Mouse (Mus musculus) lung, postnatal 0 days (tissue): ENCODE measurements around the gene Myo15b. TPM values are rescaled to one million over a fixed set of nuclear protein-coding genes. Genes with fewer than 3 reads are reported as not detected.

ENCODE experiments used
- ATAC-seq: fragments of 200-750 bp; cut with Nextera tagmentation; 2 replicates; pipeline ENCODE4 v1.8.0; 2017; ENCODE audit warnings: moderate library complexity
- DNase-seq: peaks from one replicate; pipeline ENCODE4 v3.0.0-alpha.2; 2016; ENCODE audit warnings: low spot score
- H3K27ac ChIP-seq: fragments of 300-500 bp; sonication (generic); 2 replicates; pipeline ENCODE4 v1.5.1; 2014; ENCODE audit warnings: antibody characterized with exemption, mild to moderate bottlenecking, low read length, mixed read lengths
- H3K27me3 ChIP-seq: fragments of 300-500 bp; sonication (generic); replicated peaks from 2 replicates; pipeline ENCODE4 v1.6.1; 2014; ENCODE audit warnings: low read length, mixed read lengths; ENCODE audit not compliant: insufficient read depth
- H3K36me3 ChIP-seq: fragments of 300-500 bp; sonication (generic); 2 replicates; pipeline ENCODE4 v1.6.1; 2014; ENCODE audit warnings: low read length, mixed read lengths; ENCODE audit not compliant: insufficient read depth
- H3K4me1 ChIP-seq: fragments of 300-500 bp; sonication (generic); 2 replicates; pipeline ENCODE4 v1.6.1; 2014; ENCODE audit warnings: antibody characterized with exemption, low read depth, low read length, mixed read lengths; ENCODE audit not compliant: insufficient read depth
- H3K4me2 ChIP-seq: fragments of 300-500 bp; sonication (generic); replicated peaks from 2 replicates; pipeline ENCODE4 v1.6.1; 2014; ENCODE audit warnings: low read depth, mild to moderate bottlenecking, low read length, moderate library complexity, mixed read lengths
- H3K4me3 ChIP-seq: fragments of 300-500 bp; sonication (generic); 2 replicates; pipeline ENCODE4 v1.5.1; 2014; ENCODE audit warnings: low read depth, low read length
- H3K9ac ChIP-seq: fragments of 300-500 bp; sonication (generic); replicated peaks from 2 replicates; pipeline ENCODE4 v1.6.1; 2014; ENCODE audit warnings: low read depth, mild to moderate bottlenecking
- H3K9me3 ChIP-seq: fragments of 300-500 bp; sonication (generic); 2 replicates; pipeline ENCODE4 v1.6.1; 2016; ENCODE audit warnings: low read length, mixed read lengths
- CTCF ChIP-seq: IDR thresholded peaks from 2 replicates; pipeline ENCODE4 v1.5.1; 2016; ENCODE audit warnings: antibody characterized with exemption, mild to moderate bottlenecking
- EP300 ChIP-seq: IDR thresholded peaks from 2 replicates; pipeline ENCODE4 v1.6.1; 2016; ENCODE audit warnings: antibody characterized with exemption, mild to moderate bottlenecking, control low read depth
- WGBS: fragments of 180-500 bp; shearing (Covaris S2); extraction: QIAGEN DNeasy Blood & Tissue Kit; methylation state at CpG from one replicate; pipeline ENCODE4 v1.1.7; 2014; 5-methylcytosine and 5-hydroxymethylcytosine counted together
- polyA plus RNA-seq: library from polyadenylated mRNA; unstranded; fragments of >200 nt; fragmentation: Nextera tagmentation; extraction: Ambion mirVana; gene quantifications from 2 replicates; pipeline ENCODE4 v1.2.1, GENCODE M21; 2015

Gene Myo15b
- polyA plus RNA-seq, 1 experiment from 2014 or later = 0.57 TPM

DNA sequence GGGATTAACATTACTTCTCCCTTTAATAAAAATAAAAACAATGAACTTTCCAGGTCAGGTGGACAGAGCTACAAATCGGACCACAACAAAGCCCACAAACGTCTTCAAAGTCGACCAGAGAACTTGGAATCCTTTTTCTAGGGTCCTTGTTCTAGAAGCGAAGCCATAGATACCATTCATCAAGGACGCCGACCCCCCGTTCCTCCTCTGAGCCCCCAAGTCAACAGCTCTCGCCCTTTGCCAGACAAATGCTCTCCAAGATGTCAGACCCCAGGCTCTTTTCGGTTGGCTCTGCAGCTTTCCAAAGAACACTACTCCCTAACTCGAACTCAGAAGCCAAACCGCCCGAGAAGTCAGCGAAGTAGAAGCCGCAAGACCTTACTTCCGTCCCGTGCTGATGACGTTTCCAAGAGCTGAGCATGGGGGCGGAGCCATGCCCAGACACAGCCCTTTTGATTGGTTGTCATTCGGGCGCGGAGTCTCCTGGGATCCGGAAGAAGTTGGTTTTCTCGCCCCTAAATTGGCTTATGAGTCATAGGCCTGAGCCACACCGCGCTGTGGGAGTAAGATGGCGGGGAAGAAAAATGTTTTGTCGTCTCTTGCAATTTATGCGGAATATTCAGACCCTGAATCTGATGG is 75.0 kb downstream of the Myo15b start, which contains the start of the genes Sap30bp and Recql5:
Sap30bp (plus strand) TSS at position 175 of the 639 bp plus-strand sequence.
Recql5 (minus strand) TSS at position 370 of the 639 bp plus-strand sequence.
- no peaks in the 10 kb centered on the region for H3K27me3 ChIP-seq
- H3K4me2 ChIP-seq = peak within 1 kb of the TSS; percentile 69
- H3K4me3 ChIP-seq = peak within 1 kb of the TSS; percentile 71
- 0 out of 2 replicates have a peak, but pooled peaks have one; percentile 44 for TF ChIP-seq EP300
- TF ChIP-seq CTCF = no peak
- H3K4me1 ChIP-seq = peaks cover 7% of the 10 kb centered on the region; the same call in 1 of the 2 replicates
- H3K9ac ChIP-seq = peak within 1 kb of the TSS; percentile 62
- peaks cover 6% of the 10 kb centered on the region; the same call in 1 of the 2 replicates for H3K36me3 ChIP-seq
- H3K9me3 ChIP-seq = no peaks in the 10 kb centered on the region
- WGBS = under 1% methylated on average over 28 of the region's 28 CpGs
- ATAC-seq (peak; percentile 100), DNase-seq (peak; percentile 99)
- H3K27ac ChIP-seq = 0 out of 2 replicates have a peak within 1 kb of the TSS, but pooled peaks have one; percentile 22

DNA sequence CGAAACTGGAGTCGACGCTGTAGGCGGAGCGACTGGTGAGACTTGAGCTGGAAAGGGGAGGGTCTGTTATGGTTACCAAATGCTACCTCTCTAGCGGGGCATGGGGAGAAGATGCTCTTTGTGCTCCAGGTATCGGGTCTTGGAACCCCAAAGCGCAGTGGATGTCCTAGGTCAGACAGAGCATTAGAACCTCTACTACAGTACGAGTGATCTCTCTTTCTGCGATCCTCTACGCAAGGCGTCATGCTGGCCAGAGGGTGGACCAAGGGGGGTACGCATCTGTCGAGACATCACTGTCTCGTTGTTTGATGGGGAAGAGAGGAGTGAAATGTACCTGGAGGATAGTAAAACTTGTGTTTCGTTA is 75.5 kb downstream of the Myo15b start:
- peak overlapping the region; percentile 69 for H3K4me2 ChIP-seq
- TF ChIP-seq EP300 (no peak), CTCF (no peak)
- H3K36me3 ChIP-seq = peaks cover 9% of the 10 kb centered on the region; the same call in 1 of the 2 replicates
- 2% methylated on average over 16 of the region's 16 CpGs for WGBS
- ATAC-seq (peak; percentile 17), DNase-seq (no peak)
- H3K9ac ChIP-seq = peak overlapping the region; percentile 62
- no peaks in the 10 kb centered on the region for H3K9me3 ChIP-seq
- H3K4me3 ChIP-seq = peak overlapping the region; percentile 71
- H3K27me3 ChIP-seq = no peaks in the 10 kb centered on the region
- 0 out of 2 replicates have a peak overlapping the region, but pooled peaks have one; percentile 22 for H3K27ac ChIP-seq
- H3K4me1 ChIP-seq = peaks cover 7% of the 10 kb centered on the region; the same call in 1 of the 2 replicates

- no peaks in the 10 kb centered on the region for H3K27me3 ChIP-seq
- H3K4me2 ChIP-seq = no peak overlapping the region
- peaks cover 30% of the 10 kb centered on the region; the same call in 1 of the 2 replicates for H3K36me3 ChIP-seq
- DNase-seq (peak; percentile 88), ATAC-seq (peak; percentile 53; the same call in 1 of the 2 replicates)
- H3K27ac ChIP-seq = no peak overlapping the region
- TF ChIP-seq CTCF (peak; percentile 88), EP300 (no peak)
- H3K4me1 ChIP-seq = no peaks in the 10 kb centered on the region
- no peak overlapping the region for H3K9ac ChIP-seq
- 32% methylated on average over 6 of the region's 6 CpGs for WGBS
- H3K9me3 ChIP-seq = no peaks in the 10 kb centered on the region
- no peak overlapping the region for H3K4me3 ChIP-seq
Observed at GRCm38 (mm10) chr11:115939690-115940329, 81.6 kb downstream of the Myo15b start.

GRCm38 (mm10) chr11:115941980-115942379 is 83.8 kb downstream of the Myo15b start:
- no peak for ATAC-seq
- WGBS = 73% methylated on average over 7 of the region's 7 CpGs
- peaks cover 30% of the 10 kb centered on the region; the same call in 1 of the 2 replicates for H3K36me3 ChIP-seq

More at GRCm38 (mm10) chr11:115941980-115942379, 83.8 kb downstream of the Myo15b start:
- H3K27ac ChIP-seq = no peak overlapping the region
- no peaks in the 10 kb centered on the region for H3K4me1 ChIP-seq
- TF ChIP-seq CTCF (peak; percentile 35; the same call in 1 of the 2 replicates), EP300 (no peak)
- no peaks in the 10 kb centered on the region for H3K27me3 ChIP-seq
- no peak for DNase-seq
- no peaks in the 10 kb centered on the region for H3K9me3 ChIP-seq
- H3K4me2 ChIP-seq = no peak overlapping the region
- H3K9ac ChIP-seq = no peak overlapping the region
- no peak overlapping the region for H3K4me3 ChIP-seq

Other genes starting within 250 kb of the Myo15b start
- 74.7 and 78.6 TPM in 2 replicates for gene Mif4gd, start 245.4 kb upstream of the Myo15b start, polyA plus RNA-seq
- 18.9 and 19.5 TPM in 2 replicates for gene Slc25a19, start 230.1 kb upstream of the Myo15b start, polyA plus RNA-seq
- 62.8 and 75.9 TPM in 2 replicates for gene Grb2, start 149.8 kb upstream of the Myo15b start, polyA plus RNA-seq
- gene Tmem94, start 93.0 kb upstream of the Myo15b start, polyA plus RNA-seq = 17.0 and 19.4 TPM in 2 replicates
- gene Caskin2, start 44.8 kb upstream of the Myo15b start, polyA plus RNA-seq = 17.5 and 17.9 TPM in 2 replicates
- gene Tsen54, start 43.7 kb upstream of the Myo15b start, polyA plus RNA-seq = 18.2 and 19.9 TPM in 2 replicates
- 66.0 and 70.1 TPM in 2 replicates for gene Llgl2, start 34.4 kb upstream of the Myo15b start, polyA plus RNA-seq
- gene Smim5, start 41.6 kb downstream of the Myo15b start, polyA plus RNA-seq = 25.8 and 27.6 TPM in 2 replicates
- 58.1 and 61.5 TPM in 2 replicates for gene Smim6, start 53.6 kb downstream of the Myo15b start, polyA plus RNA-seq
- gene Sap30bp, start 74.9 kb downstream of the Myo15b start, polyA plus RNA-seq = 21.2 and 22.8 TPM in 2 replicates
- 9.2 and 9.9 TPM in 2 replicates for gene Recql5, start 75.1 kb downstream of the Myo15b start, polyA plus RNA-seq
- gene Itgb4, start 116.3 kb downstream of the Myo15b start, polyA plus RNA-seq = 3.8 and 4.2 TPM in 2 replicates
- 91.0 and 95.6 TPM in 2 replicates for gene Galk1, start 154.3 kb downstream of the Myo15b start, polyA plus RNA-seq
- 1,667 and 1,708 TPM in 2 replicates for gene H3f3b, start 169.6 kb downstream of the Myo15b start, polyA plus RNA-seq
- 14.5 and 15.0 TPM in 2 replicates for gene Unk, start 171.9 kb downstream of the Myo15b start, polyA plus RNA-seq
- 14.9 and 25.3 TPM in 2 replicates for gene Unc13d, start 219.6 kb downstream of the Myo15b start, polyA plus RNA-seq
- gene Wbp2, start 228.6 kb downstream of the Myo15b start, polyA plus RNA-seq = 84.8 and 108 TPM in 2 replicates